Mouse (Mus musculus): ENCODE data around the gene Abhd17c.

DNA sequence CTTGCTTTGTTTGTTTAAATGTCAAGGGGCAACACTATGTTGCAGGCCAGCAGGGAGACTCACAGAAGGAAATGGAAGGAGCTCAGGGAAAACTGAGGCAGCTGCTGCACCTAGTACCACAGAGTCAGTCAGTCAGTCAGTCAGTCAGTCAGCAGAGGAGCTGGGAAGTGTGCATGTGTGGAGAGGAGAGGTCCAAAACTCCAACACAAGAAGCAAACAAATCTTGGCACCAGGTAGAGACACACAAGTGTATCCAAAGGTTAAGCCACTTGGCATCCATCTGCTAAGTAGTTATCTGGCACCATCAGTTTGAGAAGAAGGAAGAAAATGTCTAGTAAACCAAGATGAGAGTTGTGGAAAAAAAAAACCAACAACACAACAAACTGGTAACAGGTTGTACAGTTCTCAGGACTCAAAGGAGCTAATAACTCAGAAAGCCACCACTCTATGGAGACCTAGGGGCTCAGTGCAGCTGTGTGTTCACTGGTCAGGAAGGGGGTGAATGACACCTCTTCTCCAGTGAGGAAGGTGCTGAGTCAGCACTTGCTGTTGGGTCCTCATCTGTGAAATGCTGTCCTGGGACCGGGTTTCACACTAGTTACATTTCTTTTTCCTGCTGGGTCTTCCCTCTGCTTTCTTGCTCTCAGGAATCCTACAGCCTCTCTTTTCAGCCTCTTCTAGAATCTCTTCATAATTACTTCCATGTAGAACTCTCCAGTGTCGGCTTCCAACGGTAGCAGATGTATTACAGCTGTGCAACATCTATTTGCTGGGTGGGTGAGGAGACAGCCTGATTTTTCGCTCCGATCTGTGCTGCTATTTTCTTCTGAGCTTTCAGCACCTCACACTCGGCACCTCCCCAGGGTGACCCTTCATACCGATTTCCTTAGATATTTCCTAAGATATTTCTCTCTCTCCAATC lies 34.8 kb downstream of the Abhd17c start:
- TF ChIP-seq CTCF (IDR thresholded peaks at IDR 0.05; ENCODE audit: control insufficient read depth, insufficient read depth, insufficient replicate concordance, low read depth, low read length): no peak
- no peak for TF ChIP-seq POLR2A (IDR thresholded peaks at IDR 0.05; ENCODE audit: control insufficient read depth, low read depth, low read length)
